Mouse (Mus musculus) frontal cortex, postnatal 10 days (tissue): ENCODE measurements at regions not wholly inside any gene's neighbourhood (a gene's known extent, or its start where the extent isn't known, plus 50 kb on each side); places are given as distances from the start of the nearest gene placed in this dataset.

ENCODE experiments used
- DNase-seq, 2 experiments: peaks; one replicate each; pipeline ENCODE4 v3.0.0; 2022; ENCODE audit warnings: low spot score in 2 of 2, mixed read lengths in 1 of 2

DNA sequence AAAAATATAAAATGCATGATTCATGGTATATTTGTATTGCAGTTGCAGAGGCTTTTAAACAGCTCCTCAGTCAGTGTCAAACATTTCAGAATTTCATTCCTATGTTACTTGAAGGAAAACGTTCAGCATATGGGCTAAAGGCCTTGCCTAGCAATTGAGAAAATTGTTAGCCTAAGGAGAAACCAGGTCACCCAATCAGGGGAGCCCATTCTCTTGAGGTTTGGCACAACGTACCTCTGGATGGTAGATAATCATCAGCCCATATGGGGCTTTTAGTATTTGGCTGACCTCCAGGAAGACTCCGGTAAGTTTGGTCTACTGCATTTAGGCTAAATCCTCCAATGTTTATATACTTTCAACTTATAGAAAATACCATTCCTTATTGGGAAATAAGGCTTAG is 168.7 kb upstream of the Pdcd1 start:
- DNase-seq, result no peak

DNA sequence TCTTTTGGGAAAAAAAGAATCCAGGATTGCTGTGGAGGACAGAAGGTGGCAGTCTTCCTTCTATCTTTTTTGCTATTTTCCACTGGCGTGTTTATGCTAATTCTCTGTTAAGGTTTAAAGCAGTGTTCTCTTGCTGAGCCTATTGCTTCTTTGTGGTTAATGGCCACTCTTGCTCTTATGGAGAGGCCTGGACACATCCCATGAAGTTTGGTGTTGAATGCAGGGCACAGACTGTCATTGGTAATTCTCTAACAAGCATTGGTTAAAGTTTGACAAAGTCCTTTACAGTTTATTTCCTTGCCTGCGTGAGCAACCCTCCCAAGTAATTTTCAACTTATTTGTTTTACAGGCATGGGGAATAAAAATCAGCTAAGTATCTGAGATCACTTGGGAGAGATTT is 165.1 kb upstream of the Pdcd1 start:
- DNase-seq, result no peak

DNA sequence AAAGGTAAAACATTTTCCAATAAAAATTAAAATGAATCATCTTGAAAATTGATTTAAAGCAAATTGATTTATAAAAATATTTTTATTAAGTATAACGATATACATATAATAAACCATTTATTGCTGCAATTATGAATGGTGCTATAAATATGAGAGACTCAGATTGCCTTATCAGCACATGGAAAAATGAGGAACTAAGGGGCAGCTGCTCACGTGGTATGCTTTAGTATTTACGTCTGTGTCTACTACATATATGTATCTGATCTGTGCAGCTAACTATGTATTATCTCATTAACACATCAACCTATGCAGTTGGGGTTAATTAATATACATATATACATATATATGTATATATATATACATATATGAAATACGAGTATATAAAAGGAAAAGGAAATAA is 156.6 kb upstream of the Pdcd1 start:
- DNase-seq, result no peak

DNA sequence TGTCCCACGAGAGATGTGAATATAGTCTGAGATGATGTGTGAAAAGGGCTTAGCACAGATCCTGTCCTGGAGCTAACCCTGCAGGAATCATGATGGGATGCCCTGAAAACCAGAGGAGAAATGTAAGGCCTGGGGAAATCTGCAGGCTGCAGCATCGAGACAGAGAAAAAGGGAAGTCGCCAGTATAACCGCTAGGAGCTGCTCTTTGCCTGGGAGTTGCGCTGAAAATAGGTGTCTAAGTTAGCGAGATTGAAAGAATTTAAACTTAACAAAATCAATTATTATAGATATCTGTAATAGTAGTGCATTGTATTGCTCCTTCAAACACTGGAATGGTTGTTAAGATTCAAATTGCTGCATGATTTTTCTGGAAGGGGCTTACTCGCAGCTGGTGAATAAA is 155.5 kb upstream of the Pdcd1 start:
- DNase-seq, result no peak

DNA sequence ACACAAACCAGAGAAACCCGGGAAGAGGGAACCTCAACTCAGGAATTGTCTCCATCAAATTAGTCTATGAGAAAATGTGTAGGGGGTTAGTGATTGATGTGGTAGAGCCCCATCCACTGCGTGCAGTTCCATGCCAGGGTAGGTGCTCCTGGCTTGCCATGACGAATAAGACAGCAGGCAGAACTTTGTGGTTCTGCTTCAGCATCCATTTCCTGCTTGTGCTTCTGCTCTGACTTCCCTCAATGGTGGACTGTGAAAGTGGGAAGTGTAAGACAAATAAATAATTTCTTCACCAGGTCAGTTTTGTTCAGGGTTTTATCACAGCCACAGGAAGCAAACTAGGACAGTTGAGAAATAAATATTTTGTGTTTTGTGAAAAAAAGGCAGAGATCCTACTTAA is 150.9 kb upstream of the Pdcd1 start:
- no peak for DNase-seq

DNA sequence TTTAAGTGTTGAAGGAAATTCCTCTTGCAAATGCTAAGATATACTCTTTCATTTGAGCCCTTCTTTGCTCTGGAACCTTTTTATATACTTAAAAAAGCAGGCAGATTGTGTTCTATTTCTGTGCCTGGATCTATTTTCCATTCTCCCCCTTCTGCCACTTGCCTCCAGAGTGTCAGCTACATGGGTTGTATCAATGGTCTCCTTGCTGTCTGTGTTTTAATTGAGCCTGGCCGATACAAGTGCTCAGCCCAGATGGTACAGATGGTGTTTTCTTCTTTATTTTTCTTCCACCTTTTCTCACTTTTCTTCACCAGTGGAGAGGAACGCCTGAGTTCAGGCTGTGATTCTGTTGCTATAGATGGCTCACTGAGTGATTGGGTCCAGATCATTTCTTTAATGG is 131.5 kb upstream of the Pdcd1 start:
- DNase-seq, result peak in 1 of 2 experiments; percentile 9

DNA sequence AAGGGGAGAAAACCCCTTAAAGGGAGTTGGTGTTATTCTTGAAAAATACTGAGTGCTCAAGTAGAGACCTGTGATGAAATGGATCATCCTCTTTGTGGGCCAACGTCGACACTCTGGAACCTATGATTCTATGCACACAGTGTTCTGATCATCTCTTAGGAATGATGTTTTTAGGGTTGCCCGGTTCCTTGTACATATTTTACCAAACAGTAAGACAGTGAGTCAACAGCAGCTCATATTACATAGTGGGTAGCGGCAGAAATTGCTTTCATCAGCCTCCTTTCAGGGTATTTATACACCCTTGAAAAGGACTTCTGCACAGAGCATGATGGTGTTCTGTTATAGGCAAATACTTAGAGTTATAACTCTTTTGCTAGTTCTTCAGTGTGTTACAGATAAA is 97.6 kb upstream of the Pdcd1 start:
- no peak for DNase-seq

DNA sequence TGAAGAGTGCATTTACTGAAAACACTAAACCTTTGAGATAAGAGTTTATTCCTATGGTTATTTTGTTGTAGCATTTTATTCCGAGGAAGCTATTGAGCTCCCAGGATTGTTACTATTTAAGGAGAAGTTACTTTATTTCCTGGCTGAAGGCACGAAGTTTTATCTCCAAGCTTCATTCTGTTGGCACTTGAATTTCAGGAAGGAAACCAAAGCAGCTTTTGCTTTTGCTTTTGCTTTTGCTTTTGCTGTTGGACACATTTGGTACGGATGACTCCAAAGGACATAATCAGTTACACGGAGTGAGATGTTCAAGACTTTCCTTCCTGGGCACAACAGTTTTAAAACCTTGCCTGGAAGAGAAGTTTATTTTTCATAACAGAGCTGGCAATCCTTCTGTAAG is 94.7 kb upstream of the Pdcd1 start:
- no peak for DNase-seq

DNA sequence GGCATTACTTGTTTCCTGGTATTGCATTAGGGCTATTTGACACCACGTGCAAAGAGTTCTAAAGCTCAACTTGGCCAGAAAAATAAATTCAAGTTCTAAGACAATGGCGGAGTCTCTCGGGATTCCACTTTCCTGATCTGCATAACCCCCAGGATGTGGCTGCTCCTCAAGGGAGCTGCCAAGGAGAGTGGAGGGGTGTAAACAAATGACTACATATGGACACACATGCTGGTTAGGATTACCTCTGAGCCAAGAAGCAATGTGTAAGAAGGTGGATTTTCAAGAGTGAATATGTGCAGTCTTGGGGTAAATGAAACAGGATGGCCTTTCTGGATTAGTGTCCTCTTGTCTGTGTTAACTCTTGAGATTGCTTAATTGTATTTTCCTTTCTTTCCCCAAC is 88.2 kb upstream of the Pdcd1 start:
- DNase-seq, result no peak

DNA sequence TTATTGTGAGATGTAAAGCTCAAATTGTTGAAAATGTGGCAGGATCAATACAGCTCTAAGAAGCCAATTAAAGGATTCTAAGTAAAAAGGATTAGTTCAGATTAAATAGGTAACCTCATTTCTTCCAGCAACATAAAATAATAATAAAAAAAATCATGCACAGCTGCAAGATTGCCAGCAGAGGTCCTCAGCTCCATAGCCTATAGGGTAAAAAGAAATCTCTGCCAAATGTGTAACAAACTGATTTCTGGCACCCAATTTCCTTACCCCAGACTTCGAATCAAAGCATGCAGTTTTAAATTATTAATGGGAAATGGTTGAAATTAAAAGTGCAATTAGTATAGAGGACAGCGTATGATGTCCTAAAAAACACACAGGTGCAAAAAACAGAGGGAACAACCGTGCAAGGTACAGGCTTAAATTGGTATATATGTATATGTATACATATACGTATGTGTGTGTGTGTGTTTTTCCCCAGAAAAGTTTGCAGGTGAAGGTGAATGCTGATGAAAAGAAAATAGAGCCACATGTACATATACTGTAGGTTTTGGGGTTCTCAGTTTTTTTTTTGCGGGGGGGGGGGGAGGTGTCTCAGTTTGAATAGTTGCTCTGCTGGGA is 87.2 kb upstream of the Pdcd1 start:
- DNase-seq, result no peak

DNA sequence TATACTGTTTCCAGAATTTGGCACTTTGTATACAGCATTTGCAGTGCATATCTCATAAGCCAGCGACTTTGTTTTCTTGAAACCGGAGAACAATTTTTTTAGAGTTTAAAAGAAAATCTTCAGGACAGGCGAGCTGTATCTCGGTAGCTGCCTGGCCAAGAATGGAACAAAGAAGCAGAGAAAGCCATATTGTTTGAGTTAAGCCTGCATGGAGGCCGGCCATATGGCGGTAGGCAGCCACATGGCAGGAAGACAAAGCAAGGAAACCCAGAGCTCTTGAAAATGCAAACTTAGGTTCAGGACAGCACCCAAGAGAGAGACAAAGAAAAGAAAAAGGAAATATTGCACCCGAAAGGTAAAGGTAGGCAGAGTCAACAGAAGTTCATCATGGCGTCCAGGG is 84.4 kb upstream of the Pdcd1 start:
- no peak for DNase-seq
